Mouse (Mus musculus) myocyte (in vitro differentiated cells): ENCODE data around the gene Dvl2.
"Not testable (repeated sequence)": the region's sequence is repeated elsewhere in the genome, so short reads cannot be mapped to it uniquely, and the experiment has no call there.

Experiments
- E2F4 ChIP-seq: IDR thresholded peaks from one replicate; pipeline ENCODE4 v1.6.1; 2011; ENCODE audit warnings: mild to moderate bottlenecking, control low read depth, moderate library complexity; ENCODE audit not compliant: insufficient read depth
- MYOG ChIP-seq, 3 experiments: IDR thresholded peaks; one replicate each; pipeline ENCODE4 v1.6.1; 2011; ENCODE audit warnings: control low read depth in 2 of 3, low read depth in 2 of 3, mild to moderate bottlenecking in 2 of 3; ENCODE audit not compliant: insufficient read length in 2 of 3, control insufficient read depth in 1 of 3, insufficient read depth in 1 of 3
- POLR2A ChIP-seq: IDR thresholded peaks from one replicate; pipeline ENCODE4 v1.6.1; 2011; ENCODE audit warnings: low read depth, mild to moderate bottlenecking, control low read depth, moderate library complexity; ENCODE audit not compliant: insufficient read length

DNA sequence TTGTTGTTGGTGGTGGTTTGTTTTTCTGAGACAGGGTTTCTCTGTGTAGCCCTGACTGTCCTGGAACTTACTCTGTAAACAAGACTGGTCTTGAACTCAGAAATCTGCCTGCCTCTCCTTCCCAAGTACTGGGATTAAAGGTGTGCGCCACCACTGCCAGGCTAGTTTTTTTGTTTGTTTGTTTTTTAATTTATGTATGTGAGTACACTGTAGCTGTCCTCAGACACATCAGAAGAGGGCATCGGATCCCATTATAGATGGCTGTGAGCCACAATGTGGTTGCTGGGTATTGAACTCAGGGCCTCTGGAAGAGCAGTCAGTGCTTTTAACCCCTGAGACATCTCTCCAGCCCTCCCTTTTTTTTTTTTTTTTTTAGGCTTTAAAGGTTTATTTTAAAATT, 15.8 kb downstream of the Dvl2 start:
- not testable (repeated sequence) for TF ChIP-seq E2F4; MYOG (IDR thresholded peaks at IDR 0.05; ENCODE audit: control insufficient read depth in 1 of 3, insufficient read depth in 1 of 3, insufficient read length in 2 of 3, low read depth in 2 of 3); POLR2A
